Mouse (Mus musculus): ENCODE data around the gene Adgrg3. TPM values are rescaled to one million over a fixed set of nuclear protein-coding genes. Genes with fewer than 3 reads are reported as not detected.

The Adgrg3 gene
- total RNA-seq, 2 experiments from 2014 or later, result 0.17 to 0.66 TPM

DNA sequence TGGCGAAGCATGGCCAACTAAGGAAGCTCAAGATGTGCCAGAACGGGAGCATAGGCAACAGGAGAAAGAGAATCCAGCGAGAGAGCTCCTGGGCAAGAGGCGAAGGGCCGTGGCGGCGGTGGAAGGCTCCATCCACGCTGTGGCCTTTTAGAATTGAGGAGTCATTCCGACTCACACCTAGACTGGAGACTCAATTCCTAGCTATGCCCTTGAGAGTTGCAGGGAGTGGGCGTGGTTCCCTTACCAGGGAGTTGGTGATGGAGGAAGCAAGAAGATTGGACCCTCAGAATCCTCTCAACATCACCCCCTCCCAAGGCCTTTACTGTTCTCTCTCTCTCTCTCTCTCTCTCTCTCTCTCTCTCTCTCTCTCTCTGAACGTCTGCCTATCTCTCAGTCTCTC lies 64.2 kb downstream of the Adgrg3 start:
- DNase-seq, result no peak

DNA sequence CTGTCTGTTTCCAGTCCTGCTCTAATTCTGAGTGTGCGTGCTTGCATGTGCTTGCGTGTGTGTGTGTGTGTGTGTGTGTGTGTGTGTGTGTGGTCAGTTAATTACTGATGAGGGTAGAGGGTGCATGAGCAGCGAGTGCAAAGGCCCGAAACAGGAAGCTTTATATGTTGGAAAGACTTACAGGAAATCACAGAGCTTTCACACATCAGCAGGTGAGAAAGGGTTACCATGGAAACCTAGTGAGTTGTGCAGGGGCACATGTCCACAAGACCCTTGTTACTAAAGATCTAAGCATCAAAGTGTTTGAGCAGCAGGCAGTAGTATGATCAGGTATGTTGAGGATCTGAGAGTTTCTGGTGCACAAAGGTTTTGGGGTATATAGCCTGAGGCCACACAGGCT lies 66.8 kb downstream of the Adgrg3 start:
- no peak for DNase-seq

DNA sequence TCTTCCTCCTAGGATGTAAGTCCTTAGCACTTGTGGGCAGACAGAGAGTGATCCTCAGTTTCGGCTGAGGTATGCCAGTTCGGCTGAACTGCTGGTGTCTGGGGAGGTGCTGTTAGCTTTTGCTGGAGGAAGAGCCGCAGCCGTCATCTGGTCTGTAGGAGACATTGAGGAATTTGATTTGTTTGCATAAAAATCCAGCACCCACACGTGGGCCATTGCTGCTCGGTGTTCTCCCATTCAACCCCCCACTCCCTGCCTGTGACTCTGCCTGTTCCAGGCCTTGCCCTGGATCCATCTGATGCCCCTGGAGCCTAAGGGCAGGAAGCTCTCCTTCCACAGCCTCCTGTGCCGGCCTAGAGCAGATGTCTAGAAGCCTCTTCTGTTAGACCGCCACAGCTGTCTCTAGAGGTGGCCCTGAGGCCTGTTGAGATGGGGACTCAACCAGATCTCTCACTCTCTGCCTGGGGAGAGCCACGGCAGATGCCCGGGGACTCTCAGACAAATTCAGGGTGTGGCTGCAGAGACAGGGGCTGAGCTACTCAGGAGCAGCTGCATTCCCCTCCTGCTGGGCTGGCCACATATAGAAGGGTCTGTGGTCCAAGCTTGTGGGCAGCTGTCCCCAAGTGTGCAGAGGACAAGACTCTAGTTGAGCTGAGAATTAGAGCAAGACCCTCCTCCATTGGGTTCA lies 67.4 kb downstream of the Adgrg3 start:
- DNase-seq, result no peak

DNA sequence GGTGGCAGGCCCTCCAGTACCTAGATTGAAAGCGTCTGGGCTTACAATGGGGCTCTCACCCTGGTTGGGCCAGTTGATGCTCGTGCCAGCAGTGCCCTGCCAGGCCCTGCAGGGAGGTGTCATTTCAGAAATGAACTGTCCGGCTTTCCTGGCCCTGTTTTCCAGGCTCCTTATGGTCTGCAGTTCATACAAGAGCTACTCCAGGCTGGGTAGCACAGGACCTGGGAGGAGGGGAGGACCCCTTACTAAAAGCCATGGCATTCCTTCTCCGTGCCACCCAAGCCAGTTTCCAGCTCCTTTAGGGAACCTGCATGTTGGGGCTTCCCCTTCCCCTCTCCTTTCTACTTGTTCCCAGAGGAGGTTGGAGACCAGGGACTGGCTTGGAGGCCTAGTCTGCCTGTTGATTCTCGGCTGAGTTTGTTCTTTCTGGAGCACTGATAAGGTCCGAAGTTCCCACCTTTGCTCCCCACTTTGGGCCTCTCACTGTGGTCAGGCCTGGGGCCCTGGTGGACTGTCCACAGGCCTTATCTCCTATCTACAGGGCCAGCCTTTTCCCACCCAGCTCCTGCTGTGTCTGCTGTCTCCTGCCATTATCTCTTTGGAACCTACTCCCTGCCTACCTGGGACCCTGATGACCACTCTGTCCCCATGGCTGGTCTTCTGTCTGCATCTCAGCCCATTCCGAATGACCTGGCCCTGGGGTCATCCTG lies 68.1 kb downstream of the Adgrg3 start:
- DNase-seq, result no peak

DNA sequence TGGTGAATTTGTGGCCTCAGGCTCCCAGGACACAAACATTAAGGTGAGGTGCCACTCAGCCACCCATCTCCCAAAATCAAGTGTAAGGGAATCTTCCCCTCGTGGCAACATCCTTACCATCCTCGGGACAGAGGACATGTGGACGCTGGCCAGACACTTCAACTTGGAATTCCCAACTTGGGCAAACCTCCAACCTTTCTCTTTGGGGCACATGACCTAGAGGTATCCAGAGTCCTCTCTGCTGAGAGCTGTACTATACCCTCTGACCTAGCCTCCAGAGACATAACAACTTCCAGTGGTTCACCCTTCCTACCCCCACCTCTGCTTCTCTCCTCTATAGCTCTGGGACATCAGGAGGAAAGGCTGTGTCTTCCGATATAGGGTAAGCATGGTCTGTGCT lies 76.1 kb downstream of the Adgrg3 start:
- DNase-seq, result no peak

Other genes starting within 250 kb of the Adgrg3 start
- 100 to 1,000 TPM; 425 TPM for gene Cx3cl1, start 245.7 kb upstream of the Adgrg3 start, total RNA-seq (2021)
- 1 to 10 TPM; 3.7 to 4.3 TPM for gene Ccl17, start 207.2 kb upstream of the Adgrg3 start, total RNA-seq (2021)
- 10 to 100 TPM; 84.8 to 86.5 TPM for gene Coq9, start 179.4 kb upstream of the Adgrg3 start, total RNA-seq (2021)
- 10 to 100 TPM; 71.9 to 73.9 TPM for gene Ciapin1, start 179.3 kb upstream of the Adgrg3 start, total RNA-seq (2021)
- 10 to 100 TPM; 62.4 to 71.5 TPM for gene Polr2c, start 160.2 kb upstream of the Adgrg3 start, total RNA-seq (2021)
- gene Dok4, start 141.4 kb upstream of the Adgrg3 start, total RNA-seq (2021), result 10 to 100 TPM; 27.4 to 27.6 TPM
- gene Ccdc102a, start 99.6 kb upstream of the Adgrg3 start, total RNA-seq (2021), result 1 to 10 TPM; 1.1 to 2.1 TPM
- gene Adgrg5, start 94.0 kb upstream of the Adgrg3 start, total RNA-seq (2021), result not detected
- 100 to 1,000 TPM in 1 of 2 experiments, 10 to 100 TPM in 1; 79.5 to 104 TPM for gene Adgrg1, start 42.9 kb upstream of the Adgrg3 start, total RNA-seq (2021)
- gene Drc7, start 37.4 kb downstream of the Adgrg3 start, total RNA-seq (2021), result 1 to 10 TPM; 1.1 to 2.7 TPM
- 10 to 100 TPM; 36.0 to 40.4 TPM for gene Katnb1, start 63.5 kb downstream of the Adgrg3 start, total RNA-seq (2021)
- gene Kifc3, start 185.1 kb downstream of the Adgrg3 start, total RNA-seq (2021), result 10 to 100 TPM; 61.4 to 62.0 TPM

Data from layer of hippocampus, postnatal 36 days (tissue).